Mouse (Mus musculus) kidney, postnatal 10 days (tissue): ENCODE data around the gene Ksr2.

Source experiments
- DNase-seq: peaks from one replicate; pipeline ENCODE4 v3.0.0; 2021; ENCODE audit warnings: mixed read lengths

Ksr2 gene

GRCm38 (mm10) chr5:117628351-117628750, 214.6 kb downstream of the Ksr2 start:
- DNase-seq = peak; percentile 66

GRCm38 (mm10) chr5:117629570-117629969, 215.8 kb downstream of the Ksr2 start:
- DNase-seq = no peak

- DNase-seq = no peak
Observed at GRCm38 (mm10) chr5:117635211-117635610, 221.4 kb downstream of the Ksr2 start.

- DNase-seq = no peak
Observed at GRCm38 (mm10) chr5:117635838-117636237, 222.0 kb downstream of the Ksr2 start.

- no peak for DNase-seq
Observed at GRCm38 (mm10) chr5:117641585-117641984, 227.8 kb downstream of the Ksr2 start.

- DNase-seq = no peak
Observed at GRCm38 (mm10) chr5:117651238-117651886, 237.6 kb downstream of the Ksr2 start.

GRCm38 (mm10) chr5:117658641-117659040, 244.8 kb downstream of the Ksr2 start:
- DNase-seq = no peak

- peak; percentile 20 for DNase-seq
Observed at GRCm38 (mm10) chr5:117659596-117659995, 245.8 kb downstream of the Ksr2 start.

GRCm38 (mm10) chr5:117665181-117665580, 251.4 kb downstream of the Ksr2 start:
- peak; percentile 26 for DNase-seq

GRCm38 (mm10) chr5:117667314-117667713, 253.5 kb downstream of the Ksr2 start:
- no peak for DNase-seq

- DNase-seq = no peak
Observed at GRCm38 (mm10) chr5:117669265-117669664, 255.5 kb downstream of the Ksr2 start.

- peak; percentile 21 for DNase-seq
Observed at GRCm38 (mm10) chr5:117669843-117670242, 256.0 kb downstream of the Ksr2 start.

- no peak for DNase-seq
Observed at GRCm38 (mm10) chr5:117671362-117671761, 257.6 kb downstream of the Ksr2 start.

GRCm38 (mm10) chr5:117675840-117676239, 262.0 kb downstream of the Ksr2 start:
- no peak for DNase-seq

- no peak for DNase-seq
Observed at GRCm38 (mm10) chr5:117677231-117677630, 263.4 kb downstream of the Ksr2 start.

GRCm38 (mm10) chr5:117678371-117678770, 264.6 kb downstream of the Ksr2 start:
- DNase-seq = no peak

- no peak for DNase-seq
Observed at GRCm38 (mm10) chr5:117682226-117682625, 268.4 kb downstream of the Ksr2 start.

- DNase-seq = no peak
Observed at GRCm38 (mm10) chr5:117684491-117684890, 270.7 kb downstream of the Ksr2 start.

- DNase-seq = no peak
Observed at GRCm38 (mm10) chr5:117687770-117688352, 274.1 kb downstream of the Ksr2 start.

- DNase-seq = no peak
Observed at GRCm38 (mm10) chr5:117688738-117689137, 274.9 kb downstream of the Ksr2 start.

- no peak for DNase-seq
Observed at GRCm38 (mm10) chr5:117689840-117690239, 276.0 kb downstream of the Ksr2 start.

GRCm38 (mm10) chr5:117691271-117691670, 277.5 kb downstream of the Ksr2 start:
- no peak for DNase-seq

- no peak for DNase-seq
Observed at GRCm38 (mm10) chr5:117693557-117693956, 279.8 kb downstream of the Ksr2 start.

GRCm38 (mm10) chr5:117694632-117695031, 280.8 kb downstream of the Ksr2 start:
- no peak for DNase-seq

- DNase-seq = no peak
Observed at GRCm38 (mm10) chr5:117696366-117696765, 282.6 kb downstream of the Ksr2 start.
